Mouse (Mus musculus) erythroblast, embryonic 14.5 days (primary cell): ENCODE measurements around the gene Hmgn2. TPM values are rescaled to one million over a fixed set of nuclear protein-coding genes. Genes with fewer than 3 reads are reported as not detected.

ENCODE experiments used
- H3K27me3 ChIP-seq: 2 replicates; pipeline ENCODE4 v1.6.1; 2012; ENCODE audit warnings: inconsistent platforms; ENCODE audit not compliant: control insufficient read depth
- H3K36me3 ChIP-seq: 2 replicates; pipeline ENCODE4 v1.6.1; 2012; ENCODE audit warnings: mild to moderate bottlenecking, inconsistent platforms; ENCODE audit not compliant: control insufficient read depth
- H3K4me1 ChIP-seq: 2 replicates; pipeline ENCODE4 v1.6.1; 2012; ENCODE audit warnings: inconsistent platforms; ENCODE audit not compliant: control insufficient read depth
- H3K4me3 ChIP-seq: replicated peaks from 2 replicates; pipeline ENCODE3; 2012; ENCODE audit warnings: moderate library complexity, mild to moderate bottlenecking, inconsistent platforms
- H3K9me3 ChIP-seq: 2 replicates; pipeline ENCODE4 v1.6.1; 2012; ENCODE audit warnings: low read length, inconsistent platforms, mixed read lengths; ENCODE audit not compliant: control insufficient read depth
- GATA1 ChIP-seq: IDR thresholded peaks from 2 replicates; pipeline ENCODE4 v1.6.1; 2012; ENCODE audit warnings: low read length, inconsistent platforms, mixed read lengths
- TAL1 ChIP-seq: IDR thresholded peaks from 3 replicates; pipeline ENCODE4 v1.6.1; 2012; ENCODE audit warnings: low read length, inconsistent platforms, mixed read lengths
- polyA plus RNA-seq: library from polyadenylated mRNA; stranded (reverse); fragments of >175 nt; gene quantifications from 2 replicates; pipeline ENCODE4 v1.2.3, GENCODE M21; 2012

Gene Hmgn2
- polyA plus RNA-seq, 1 experiment = 87.9 TPM

DNA sequence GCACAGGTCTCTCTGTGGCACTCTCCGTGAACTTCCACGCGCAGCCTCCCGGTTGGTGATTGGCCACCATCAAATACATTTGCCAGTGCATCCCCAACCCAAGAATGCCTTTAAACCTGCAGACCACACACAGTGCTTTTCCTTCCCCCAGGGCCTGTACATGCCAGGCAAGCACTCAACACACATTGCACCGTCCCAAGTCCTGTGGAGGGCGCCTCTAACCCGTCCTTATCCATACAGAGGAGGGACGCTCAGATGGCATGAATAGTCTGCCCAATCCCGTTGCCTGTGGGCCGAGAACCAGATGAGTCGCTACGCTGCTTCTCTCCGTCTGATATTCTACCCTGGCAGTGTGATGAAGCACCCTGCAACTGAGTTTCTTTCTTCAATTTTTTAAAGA, 14.5 kb upstream of the Hmgn2 start:
- H3K36me3 ChIP-seq = peaks cover 74% of the 10 kb centered on the region
- no peaks in the 10 kb centered on the region for H3K9me3 ChIP-seq
- H3K27me3 ChIP-seq = no peaks in the 10 kb centered on the region
- TF ChIP-seq GATA1 (no peak), TAL1 (no peak)
- no peak overlapping the region for H3K4me3 ChIP-seq
- H3K4me1 ChIP-seq = peaks cover 3% of the 10 kb centered on the region; the same call in 1 of the 2 replicates

DNA sequence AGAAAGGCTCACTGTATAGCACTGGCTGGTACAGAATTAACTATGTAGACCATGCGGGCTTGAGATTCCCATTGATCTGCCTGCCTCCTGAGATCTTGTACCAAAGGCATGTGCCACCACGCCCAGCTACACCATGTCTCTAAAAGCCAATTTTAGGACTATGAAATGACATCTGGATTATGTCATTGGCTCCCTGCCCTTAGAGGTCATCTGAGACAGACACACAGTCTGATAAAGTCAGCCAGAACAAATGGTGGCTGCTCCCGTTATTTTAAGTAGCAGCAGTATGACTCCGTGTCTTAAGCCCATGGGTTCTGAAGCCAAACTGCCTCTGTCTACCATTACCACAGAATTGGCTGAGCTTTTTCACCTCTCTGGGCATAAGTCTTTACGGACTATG, 12.0 kb upstream of the Hmgn2 start:
- Histone ChIP-seq H3K36me3 (peaks cover 71% of the 10 kb centered on the region), H3K9me3 (no peaks in the 10 kb centered on the region), H3K27me3 (no peaks in the 10 kb centered on the region), H3K4me3 (no peak overlapping the region), H3K4me1 (peaks cover 3% of the 10 kb centered on the region; the same call in 1 of the 2 replicates)
- TF ChIP-seq TAL1 (no peak), GATA1 (no peak)

DNA sequence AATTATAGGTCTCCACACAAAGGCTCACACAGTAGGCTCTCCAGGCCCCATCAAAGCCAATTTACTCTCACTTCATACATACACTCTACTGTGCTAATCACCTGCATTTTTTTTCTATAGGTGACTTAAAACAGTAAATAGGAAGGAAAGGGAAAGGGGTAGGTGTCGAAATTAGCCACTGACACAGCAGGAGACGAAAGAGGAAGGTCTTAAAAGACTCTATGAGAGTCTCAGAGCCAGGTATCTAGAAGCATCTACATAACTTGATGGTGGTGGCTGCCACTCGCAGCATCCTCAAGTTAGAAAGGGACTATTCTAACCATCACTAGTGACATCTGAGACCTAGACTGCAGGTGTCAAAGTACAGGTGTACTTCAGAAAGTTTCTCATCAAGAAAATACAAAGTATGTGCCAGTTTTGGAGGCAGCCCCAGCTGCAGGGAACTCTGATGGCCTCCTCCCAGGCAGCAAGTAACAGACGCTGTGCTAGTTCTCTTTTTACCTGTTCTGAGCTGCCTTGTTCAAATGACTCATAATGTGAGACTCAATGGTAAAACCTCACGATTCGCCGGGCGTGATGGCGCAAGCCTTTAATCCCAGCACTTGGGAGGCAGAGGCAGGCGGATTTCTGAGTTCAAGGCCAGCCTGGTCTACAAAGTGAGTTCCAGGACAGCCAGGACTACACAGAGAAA, 9.7 kb upstream of the Hmgn2 start:
- no peaks in the 10 kb centered on the region for H3K4me1 ChIP-seq
- no peaks in the 10 kb centered on the region for H3K27me3 ChIP-seq
- peaks cover 63% of the 10 kb centered on the region for H3K36me3 ChIP-seq
- TF ChIP-seq GATA1 (no peak), TAL1 (no peak)
- H3K4me3 ChIP-seq = no peak overlapping the region
- no peaks in the 10 kb centered on the region for H3K9me3 ChIP-seq

DNA sequence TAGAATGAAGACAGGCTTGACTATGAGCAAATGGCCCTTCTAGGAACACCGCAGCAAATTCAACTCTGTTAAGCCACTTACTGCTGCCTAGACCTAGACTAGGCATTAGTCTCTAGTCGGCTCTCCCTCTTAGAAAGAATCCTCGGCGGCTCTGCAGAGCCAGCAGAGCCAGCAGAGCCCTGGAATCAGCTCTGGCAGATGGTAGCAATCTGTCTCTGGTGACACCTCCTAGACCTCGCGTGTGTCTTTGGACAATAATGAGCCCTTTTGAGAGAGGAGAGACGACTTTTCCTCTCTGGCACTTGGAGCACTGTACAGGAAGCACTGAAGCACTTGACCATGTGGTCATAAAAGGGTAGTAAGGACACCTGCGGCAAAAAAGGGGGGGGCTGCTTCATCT, 3.3 kb upstream of the Hmgn2 start:
- Histone ChIP-seq H3K4me1 (peaks cover 25% of the 10 kb centered on the region), H3K36me3 (peaks cover 33% of the 10 kb centered on the region), H3K4me3 (no peak overlapping the region), H3K27me3 (no peaks in the 10 kb centered on the region), H3K9me3 (no peaks in the 10 kb centered on the region)
- TF ChIP-seq GATA1 (no peak), TAL1 (no peak)

DNA sequence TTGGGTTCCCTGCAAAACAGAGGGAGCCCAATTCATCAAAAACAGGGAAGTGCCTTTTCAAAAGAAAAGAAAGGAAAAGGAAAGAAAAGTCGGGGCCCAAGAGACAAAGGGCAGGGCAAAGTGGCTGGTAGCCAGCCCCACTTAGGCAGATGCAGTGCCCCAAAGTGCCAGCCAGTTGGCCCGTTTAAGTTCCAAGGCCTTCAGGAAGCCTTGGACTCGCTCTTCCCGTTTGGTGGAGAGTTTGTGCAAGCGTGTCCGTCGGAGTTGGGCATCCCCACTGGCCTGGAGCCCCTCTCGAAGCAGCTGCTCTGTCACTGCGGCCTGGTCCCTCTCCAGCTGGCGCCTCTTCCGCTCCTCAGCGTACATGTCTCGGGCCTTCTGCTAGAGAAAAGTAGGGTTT, 2.4 kb upstream of the Hmgn2 start:
- Histone ChIP-seq H3K4me1 (peaks cover 34% of the 10 kb centered on the region), H3K36me3 (peaks cover 36% of the 10 kb centered on the region), H3K4me3 (no peak overlapping the region), H3K27me3 (no peaks in the 10 kb centered on the region), H3K9me3 (no peaks in the 10 kb centered on the region)
- TF ChIP-seq GATA1 (no peak), TAL1 (no peak)

DNA sequence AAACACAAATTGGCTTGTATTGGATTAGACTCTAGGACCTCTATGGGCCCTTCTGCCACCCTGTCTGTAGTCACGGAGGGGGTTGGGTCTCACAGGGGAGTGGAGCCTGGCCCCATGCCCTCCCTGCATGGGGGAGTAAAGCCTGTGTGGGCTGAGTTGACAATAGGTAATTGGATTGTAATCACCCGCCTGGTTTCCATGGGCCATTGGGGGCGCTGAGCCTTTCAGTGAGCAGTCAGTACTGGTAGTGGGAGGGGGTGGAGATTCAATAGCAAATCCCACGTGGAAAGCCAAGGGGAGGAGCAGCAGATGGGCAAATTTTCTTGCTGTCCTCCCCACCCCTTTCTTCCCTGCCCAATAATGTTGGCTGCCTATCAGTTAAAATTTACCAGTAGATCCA, 1.7 kb upstream of the Hmgn2 start:
- Histone ChIP-seq H3K27me3 (no peaks in the 10 kb centered on the region), H3K36me3 (peaks cover 40% of the 10 kb centered on the region)
- TF ChIP-seq TAL1 (no peak), GATA1 (no peak)

DNA sequence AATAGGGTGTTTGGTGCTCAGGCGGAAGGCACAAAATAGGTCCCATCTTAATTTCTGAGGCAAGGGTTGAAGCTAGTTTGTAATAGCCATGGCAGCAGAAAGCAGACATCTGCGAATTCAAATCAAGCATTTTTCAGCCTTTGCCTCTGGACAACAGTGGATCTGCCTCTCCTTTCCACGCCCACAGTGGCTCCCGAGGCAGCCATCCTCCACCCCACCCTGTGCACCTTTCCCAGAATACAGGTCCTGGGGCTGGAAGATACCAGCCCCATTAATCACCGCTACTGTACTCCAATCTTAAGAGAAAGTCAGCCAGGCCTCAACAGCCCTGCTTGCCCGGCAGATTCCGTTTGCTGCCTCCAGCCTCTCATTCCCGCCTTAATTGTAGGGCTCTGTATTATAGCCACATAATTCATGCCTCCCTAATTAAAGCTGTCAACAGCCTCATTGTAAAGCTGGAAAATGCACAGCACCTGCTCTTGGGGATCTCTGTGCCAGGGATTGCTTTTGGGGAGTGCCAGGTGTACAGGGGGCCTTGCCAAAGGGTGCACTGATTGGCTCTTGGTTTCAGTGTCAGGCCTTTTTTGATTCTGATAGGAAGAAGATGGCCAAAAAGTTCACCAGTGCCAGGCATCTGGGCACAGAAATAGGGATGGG, 792 bp upstream of the Hmgn2 start:
- H3K36me3 ChIP-seq = peaks cover 42% of the 10 kb centered on the region
- TF ChIP-seq TAL1 (no peak), GATA1 (no peak)

More for the DNA sequence above, 1.7 kb upstream of the Hmgn2 start:
- Histone ChIP-seq H3K9me3 (no peaks in the 10 kb centered on the region), H3K4me3 (no peak overlapping the region), H3K4me1 (peaks cover 39% of the 10 kb centered on the region)

DNA sequence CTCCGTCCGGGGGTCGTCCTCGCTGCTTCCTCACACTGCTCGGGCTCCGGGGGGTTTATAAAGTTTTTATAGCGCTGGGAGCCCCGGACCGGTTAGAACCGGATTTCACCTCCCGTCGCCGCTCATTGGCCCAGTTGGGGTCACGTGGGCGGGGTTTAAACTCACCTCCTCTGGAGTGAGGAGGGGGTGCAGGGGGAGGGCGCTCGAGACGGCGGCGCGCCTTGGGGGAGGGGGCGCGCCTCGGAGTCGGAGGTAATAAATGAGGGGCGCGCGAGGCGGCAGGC, 642 bp downstream of the Hmgn2 start:
- peaks cover 57% of the 10 kb centered on the region for H3K36me3 ChIP-seq
- no peaks in the 10 kb centered on the region for H3K9me3 ChIP-seq
- no peak for TF ChIP-seq TAL1
- TF ChIP-seq GATA1 = no peak
- H3K27me3 ChIP-seq = no peaks in the 10 kb centered on the region
- H3K4me3 ChIP-seq = peak overlapping the region; percentile 88
- H3K4me1 ChIP-seq = peaks cover 39% of the 10 kb centered on the region

More for the DNA sequence above, 792 bp upstream of the Hmgn2 start:
- no peaks in the 10 kb centered on the region for H3K9me3 ChIP-seq
- no peaks in the 10 kb centered on the region for H3K27me3 ChIP-seq
- H3K4me3 ChIP-seq = peak overlapping the region; percentile 88
- peaks cover 39% of the 10 kb centered on the region for H3K4me1 ChIP-seq

DNA sequence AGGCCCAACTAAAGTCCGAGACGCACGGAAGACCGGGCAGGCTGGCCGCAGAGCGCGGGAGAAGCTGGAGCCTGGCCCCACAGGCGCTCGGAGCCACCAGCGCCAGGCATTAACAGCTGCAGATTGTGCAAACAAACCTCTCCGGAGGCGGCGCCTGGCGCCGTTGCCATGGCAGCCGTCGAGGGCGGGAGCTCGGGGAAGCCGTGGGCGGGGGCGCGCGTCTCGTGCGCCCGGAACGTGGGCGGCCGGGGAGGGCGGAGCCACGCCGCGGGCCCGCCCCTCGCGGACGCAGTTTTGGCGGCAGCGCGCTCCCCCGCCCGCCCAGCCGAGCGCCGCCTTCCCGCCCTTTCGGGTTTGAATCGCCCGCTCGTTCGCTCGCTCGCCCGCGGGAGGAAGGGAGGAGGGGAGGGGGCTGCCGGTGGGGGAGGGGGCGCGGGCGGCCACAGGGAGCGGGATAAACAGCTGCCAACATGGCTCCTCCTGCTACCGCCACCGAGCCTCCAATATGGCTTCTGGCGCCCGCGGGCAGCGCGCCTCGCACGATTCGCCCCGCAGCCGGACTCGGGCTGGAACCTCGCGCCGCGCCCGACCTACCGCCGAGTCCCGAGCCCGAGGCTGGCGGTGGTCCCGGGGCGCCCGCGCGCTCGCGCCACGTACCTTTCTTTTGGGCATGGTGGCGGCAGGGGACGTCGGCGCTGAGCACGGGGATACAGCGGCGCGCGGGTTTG, 1.1 kb downstream of the Hmgn2 start:
- H3K4me3 ChIP-seq = peak overlapping the region; percentile 88
- no peak for TF ChIP-seq TAL1
- no peak for TF ChIP-seq GATA1
- peaks cover 55% of the 10 kb centered on the region for H3K36me3 ChIP-seq
- H3K9me3 ChIP-seq = no peaks in the 10 kb centered on the region
- H3K4me1 ChIP-seq = peaks cover 39% of the 10 kb centered on the region
- no peaks in the 10 kb centered on the region for H3K27me3 ChIP-seq
